Mouse (Mus musculus) bone marrow macrophage, adult 2 months (primary cell): ENCODE data around the gene Bdkrb1.

ENCODE experiments used
- CTCF ChIP-seq: IDR thresholded peaks from 2 replicates; pipeline ENCODE4 v1.5.1; 2012; ENCODE audit warnings: low read depth, mild to moderate bottlenecking, low read length, moderate library complexity
- POLR2A ChIP-seq: IDR thresholded peaks from 2 replicates; pipeline ENCODE4 v1.6.1; 2012; ENCODE audit warnings: mild to moderate bottlenecking, low read depth, low read length, borderline replicate concordance

DNA sequence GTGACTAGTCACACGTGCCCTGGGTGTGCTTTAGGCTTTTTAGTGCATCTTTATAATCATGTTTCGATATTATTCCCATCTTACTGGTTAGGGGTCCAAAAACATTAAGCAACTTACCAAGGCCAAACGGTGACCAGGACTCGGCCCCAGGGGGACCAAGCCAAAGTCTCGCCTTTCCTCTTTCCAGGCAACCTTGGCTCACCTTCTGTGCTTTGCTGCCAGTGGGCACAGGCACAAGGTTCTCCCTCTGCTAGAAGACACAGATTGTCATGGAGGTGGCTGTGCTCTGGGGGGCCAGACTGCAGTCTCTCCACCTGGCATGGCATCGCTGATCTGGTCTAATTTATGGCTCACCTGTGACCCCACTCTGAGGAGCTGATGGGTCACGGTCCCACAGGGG lies 12.1 kb upstream of the Bdkrb1 start:
- no peak for TF ChIP-seq POLR2A
- TF ChIP-seq CTCF, result no peak
